In the genomic region with DNA sequence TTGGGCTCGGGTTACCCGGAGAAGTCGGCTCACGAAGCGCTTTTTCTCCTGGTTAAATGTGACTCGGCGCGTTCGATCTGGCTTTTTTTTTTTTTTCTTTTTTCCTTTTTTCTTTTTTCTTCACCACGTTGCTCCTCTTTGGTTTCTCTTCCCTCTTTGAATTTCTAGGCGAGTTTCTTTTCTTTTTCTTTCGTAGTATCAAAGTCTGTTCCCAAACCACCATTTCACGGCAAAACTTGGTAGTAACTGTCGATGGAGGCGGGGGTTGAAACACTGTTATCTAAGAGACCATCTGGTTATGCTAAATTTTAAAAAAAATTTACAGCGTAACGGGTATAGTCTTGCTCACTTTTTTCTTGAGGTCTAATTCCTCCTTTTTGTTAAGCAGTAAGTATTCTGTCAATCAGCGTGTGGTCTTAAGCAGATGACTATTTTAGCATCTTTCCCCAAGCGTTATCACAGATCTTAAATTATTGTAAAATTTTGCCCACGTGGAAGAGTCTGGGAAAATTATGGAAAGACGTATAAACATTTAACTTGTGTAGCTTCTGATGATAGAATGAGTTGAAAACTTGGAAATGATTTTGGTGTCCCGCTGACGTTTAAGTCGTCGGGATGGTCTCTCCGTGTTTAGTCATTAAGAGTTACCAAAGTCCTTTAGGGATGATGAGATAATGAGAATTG, we compare ENCODE assay signal across 8 mouse cellular contexts. TPM values are rescaled to one million over a fixed set of nuclear protein-coding genes. Genes with fewer than 3 reads are reported as not detected.
A peak's percentile ranks its signal among the peaks of the same experiment; 100 is the strongest.
DNase-seq lines count a peak whose midpoint lies in the region; ATAC-seq and TF ChIP-seq lines count a peak whose summit lies in the region.

No protein-coding gene starts in this region.

- peak overlapping the region; percentile 91 for H3K4me3 ChIP-seq in left cerebral cortex, adult 2 months
- H3K4me3 ChIP-seq in hindbrain, embryonic 12.5 days = peak overlapping the region; percentile 91
- H3K4me3 ChIP-seq in midbrain, embryonic 12.5 days = peak overlapping the region; percentile 96

- peak overlapping the region; percentile 93 for H3K9ac ChIP-seq in hindbrain, embryonic 12.5 days
- H3K9ac ChIP-seq in midbrain, embryonic 12.5 days (replicated peaks) = peak overlapping the region; percentile 93

- intact Hi-C loops in left cerebral cortex, adult 2 months (cut with DNase I) = loop anchor here (10.0 kb wide), 2 partner anchors 338 to 812 kb away; no protein-coding TSS in a partner anchor

- no peak for ATAC-seq in hindbrain, embryonic 12.5 days (ENCODE audit: low FRiP score)
- no peak for ATAC-seq in midbrain, embryonic 12.5 days (ENCODE audit: low FRiP score, low read depth)

- H3K4me1 ChIP-seq in hindbrain, embryonic 12.5 days = peaks cover 16% of the 10 kb centered on the region
- H3K4me1 ChIP-seq in midbrain, embryonic 12.5 days = peaks cover 17% of the 10 kb centered on the region

- WGBS in hindbrain, embryonic 12.5 days = 2% methylated on average over 26 of the region's 26 CpGs
- WGBS in midbrain, embryonic 12.5 days = 3% methylated on average over 26 of the region's 26 CpGs

- no peaks in the 10 kb centered on the region for H3K27me3 ChIP-seq in hindbrain, embryonic 12.5 days
- no peaks in the 10 kb centered on the region for H3K27me3 ChIP-seq in midbrain, embryonic 12.5 days

- H3K4me2 ChIP-seq in hindbrain, embryonic 12.5 days (replicated peaks) = peak overlapping the region; percentile 86
- H3K4me2 ChIP-seq in midbrain, embryonic 12.5 days (replicated peaks) = peak overlapping the region; percentile 81

- no peaks in the 10 kb centered on the region for H3K9me3 ChIP-seq in hindbrain, embryonic 12.5 days (replicated peaks)
- H3K9me3 ChIP-seq in midbrain, embryonic 12.5 days = no peaks in the 10 kb centered on the region

- H3K36me3 ChIP-seq in hindbrain, embryonic 12.5 days = no peaks in the 10 kb centered on the region
- H3K36me3 ChIP-seq in midbrain, embryonic 12.5 days = no peaks in the 10 kb centered on the region

- TF ChIP-seq CTCF in left cerebral cortex, adult 2 months (IDR thresholded peaks at IDR 0.05) = no peak
- TF ChIP-seq CTCF in brain, embryonic 14.5 days (IDR thresholded peaks at IDR 0.05; ENCODE audit: borderline replicate concordance, extremely low read depth, insufficient read depth, insufficient read length) = no peak

- no peak for TF ChIP-seq POLR2A in brain, embryonic 14.5 days (IDR thresholded peaks at IDR 0.05; ENCODE audit: borderline replicate concordance, extremely low read depth, insufficient read depth, insufficient read length, poor library complexity, severe bottlenecking)

- DNase-seq in left cerebral cortex, adult 2 months (ENCODE audit: extremely low spot score in 1 of 2, low spot score in 2 of 2) = no peak
- DNase-seq in left cerebral cortex, adult 8-10 months (ENCODE audit: low spot score in 2 of 2) = no peak
- peak; percentile 31 for DNase-seq in brain, embryonic 14.5 days (ENCODE audit: low read depth)
- DNase-seq in ovary, postnatal 14 days (ENCODE audit: low spot score) = no peak
- no peak for DNase-seq in left cerebral cortex, adult 18-20 months (ENCODE audit: low spot score in 2 of 2)
- DNase-seq in ovary, adult 18-20 months (ENCODE audit: low spot score) = no peak

- H3K27ac ChIP-seq in left cerebral cortex, adult 2 months = peak overlapping the region; percentile 70
- H3K27ac ChIP-seq in hindbrain, embryonic 12.5 days = peak overlapping the region; percentile 96
- H3K27ac ChIP-seq in midbrain, embryonic 12.5 days (replicated peaks) = peak overlapping the region; percentile 93

RNA-seq across cellular contexts. Expression of a gene that starts 0.8 kb away (rescaled TPM):
- 10 to 100 TPM; 31.0 to 35.6 TPM for total RNA-seq in left cerebral cortex, adult 2 months (2021)
- 10 to 100 TPM; 20.8 to 24.2 (median 22.5) TPM for total RNA-seq in left cerebral cortex, adult 8-10 months (2022)
- polyA plus RNA-seq in brain, embryonic 14.5 days (2012; rRNA removed) = 12.4 and 15.6 TPM in 2 replicates
- 17.2 and 17.6 TPM in 2 replicates for polyA plus RNA-seq in hindbrain, embryonic 12.5 days (2016; fragmentation: Nextera tagmentation; extraction: Ambion mirVana)
- polyA plus RNA-seq in midbrain, embryonic 12.5 days (2016; fragmentation: Nextera tagmentation; extraction: Ambion mirVana) = 20.3 and 21.0 TPM in 2 replicates
- 10 to 100 TPM; 37.6 to 40.0 TPM for total RNA-seq in left cerebral cortex, adult 18-20 months (2021)

RNA-seq across cellular contexts. Expression of a gene that starts 7.3 kb away (rescaled TPM):
- total RNA-seq in left cerebral cortex, adult 2 months (2021) = 1 to 10 TPM; 6.5 to 8.9 TPM
- total RNA-seq in left cerebral cortex, adult 8-10 months (2022) = 1 to 10 TPM; 5.3 to 6.8 (median 6.4) TPM
- 55.0 and 65.0 TPM in 2 replicates for polyA plus RNA-seq in brain, embryonic 14.5 days (2012; rRNA removed)
- 42.7 and 49.9 TPM in 2 replicates for polyA plus RNA-seq in hindbrain, embryonic 12.5 days (2016; fragmentation: Nextera tagmentation; extraction: Ambion mirVana)
- polyA plus RNA-seq in midbrain, embryonic 12.5 days (2016; fragmentation: Nextera tagmentation; extraction: Ambion mirVana) = 51.7 and 54.4 TPM in 2 replicates
- 1 to 10 TPM; 8.1 to 8.2 TPM for total RNA-seq in left cerebral cortex, adult 18-20 months (2021)
